Mouse (Mus musculus) kidney, embryonic 14.5 days (tissue): ENCODE data around the gene Cant1. TPM values are rescaled to one million over a fixed set of nuclear protein-coding genes. Genes with fewer than 3 reads are reported as not detected.
A peak's percentile ranks its signal among the peaks of the same experiment; 100 is the strongest.

Experiments
- ATAC-seq: fragments of 200-750 bp; cut with Nextera tagmentation; 2 replicates; pipeline ENCODE4 v1.8.0; 2017; ENCODE audit warnings: moderate number of reproducible peaks, mild to moderate bottlenecking, moderate TSS enrichment, moderate library complexity; ENCODE audit not compliant: low FRiP score, low TSS enrichment
- H3K27ac ChIP-seq: fragments of 300-500 bp; sonication (generic); 2 replicates; pipeline ENCODE4 v1.5.1; 2014; ENCODE audit warnings: low read depth, mild to moderate bottlenecking, low read length, moderate library complexity, mixed read lengths
- H3K27me3 ChIP-seq: fragments of 300-500 bp; sonication (generic); 2 replicates; pipeline ENCODE4 v1.6.1; 2014; ENCODE audit warnings: mild to moderate bottlenecking, low read length; ENCODE audit not compliant: control insufficient read depth, insufficient read depth
- H3K36me3 ChIP-seq: fragments of 300-500 bp; sonication (generic); 2 replicates; pipeline ENCODE4 v1.6.1; 2014; ENCODE audit warnings: low read length, mixed read lengths; ENCODE audit not compliant: control insufficient read depth, insufficient read depth
- H3K4me1 ChIP-seq: fragments of 300-500 bp; sonication (generic); 2 replicates; pipeline ENCODE4 v1.6.1; 2014; ENCODE audit warnings: low read length, mixed read lengths; ENCODE audit not compliant: control insufficient read depth, insufficient read depth
- H3K4me2 ChIP-seq: fragments of 300-500 bp; sonication (generic); replicated peaks from 2 replicates; pipeline ENCODE4 v1.6.1; 2014; ENCODE audit warnings: low read depth, mild to moderate bottlenecking, low read length
- H3K4me3 ChIP-seq: fragments of 300-500 bp; sonication (generic); 2 replicates; pipeline ENCODE4 v1.5.1; 2014; ENCODE audit warnings: mild to moderate bottlenecking, low read length
- H3K9ac ChIP-seq: fragments of 300-500 bp; sonication (generic); 2 replicates; pipeline ENCODE4 v1.6.1; 2014; ENCODE audit warnings: low read depth, mild to moderate bottlenecking, low read length, moderate library complexity
- H3K9me3 ChIP-seq: fragments of 300-500 bp; sonication (generic); 2 replicates; pipeline ENCODE4 v1.6.1; 2016; ENCODE audit warnings: low read length; ENCODE audit not compliant: control insufficient read depth
- WGBS: fragments of 180-500 bp; shearing (Covaris S2); extraction: QIAGEN DNeasy Blood & Tissue Kit; methylation state at CpG from one replicate; pipeline ENCODE4 v1.1.7; 2014; 5-methylcytosine and 5-hydroxymethylcytosine counted together
- polyA plus RNA-seq: library from polyadenylated mRNA; unstranded; fragments of >200 nt; fragmentation: Nextera tagmentation; extraction: Ambion mirVana; gene quantifications from 2 replicates; pipeline ENCODE4 v1.2.1, GENCODE M21; 2014

Gene Cant1
- polyA plus RNA-seq, 1 experiment from 2014 or later = 24.1 TPM

DNA sequence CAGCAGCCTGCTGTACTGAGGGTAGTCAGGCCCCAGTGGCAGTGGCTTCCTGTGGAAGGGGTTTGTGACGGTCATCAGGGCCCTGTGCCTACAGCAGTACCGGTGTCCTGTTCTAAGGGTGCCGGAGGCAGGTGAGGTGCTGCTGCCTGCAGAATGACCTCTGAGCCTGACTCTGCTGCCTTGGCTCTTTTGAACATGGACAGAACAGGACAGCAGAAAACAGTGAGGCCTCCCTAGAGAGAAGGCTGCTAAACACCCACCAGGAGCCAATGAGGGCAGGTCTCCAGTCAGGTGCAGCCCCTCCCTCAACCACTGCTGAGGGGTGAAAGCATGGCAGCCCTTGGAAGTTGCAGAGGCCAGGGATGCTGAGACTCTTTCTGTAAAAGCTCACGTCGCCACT, 12.4 kb downstream of the Cant1 start:
- no peak overlapping the region for H3K4me2 ChIP-seq
- H3K27me3 ChIP-seq = no peaks in the 10 kb centered on the region
- H3K9me3 ChIP-seq = no peaks in the 10 kb centered on the region
- H3K4me1 ChIP-seq = peaks cover 26% of the 10 kb centered on the region
- H3K4me3 ChIP-seq = no peak overlapping the region
- peak overlapping the region; percentile 2; the same call in 1 of the 2 replicates for H3K27ac ChIP-seq
- 85% methylated on average over 5 of the region's 5 CpGs for WGBS
- ATAC-seq = no peak
- peaks cover 49% of the 10 kb centered on the region for H3K36me3 ChIP-seq
- no peak overlapping the region for H3K9ac ChIP-seq

DNA sequence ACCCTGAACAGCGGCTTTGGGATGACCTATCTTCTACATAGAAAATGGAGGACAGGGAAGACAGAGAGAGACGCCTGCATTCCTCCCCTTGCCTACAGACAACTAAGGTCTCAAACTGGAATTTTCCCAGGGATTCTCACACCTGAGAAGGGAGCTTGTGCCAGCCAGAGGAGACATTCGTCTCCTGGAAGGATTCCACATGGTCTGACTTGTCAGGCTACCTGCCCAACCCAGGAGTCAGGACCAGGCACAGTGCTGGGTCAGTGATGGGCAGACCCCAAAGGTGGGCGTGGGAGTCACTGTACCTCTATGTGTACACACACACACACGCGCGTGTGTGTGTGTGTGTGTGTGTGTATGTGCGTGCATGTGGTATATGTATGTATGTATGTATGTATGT, 13.6 kb downstream of the Cant1 start:
- no peaks in the 10 kb centered on the region for H3K27me3 ChIP-seq
- no peak overlapping the region for H3K9ac ChIP-seq
- peaks cover 38% of the 10 kb centered on the region for H3K36me3 ChIP-seq

DNA sequence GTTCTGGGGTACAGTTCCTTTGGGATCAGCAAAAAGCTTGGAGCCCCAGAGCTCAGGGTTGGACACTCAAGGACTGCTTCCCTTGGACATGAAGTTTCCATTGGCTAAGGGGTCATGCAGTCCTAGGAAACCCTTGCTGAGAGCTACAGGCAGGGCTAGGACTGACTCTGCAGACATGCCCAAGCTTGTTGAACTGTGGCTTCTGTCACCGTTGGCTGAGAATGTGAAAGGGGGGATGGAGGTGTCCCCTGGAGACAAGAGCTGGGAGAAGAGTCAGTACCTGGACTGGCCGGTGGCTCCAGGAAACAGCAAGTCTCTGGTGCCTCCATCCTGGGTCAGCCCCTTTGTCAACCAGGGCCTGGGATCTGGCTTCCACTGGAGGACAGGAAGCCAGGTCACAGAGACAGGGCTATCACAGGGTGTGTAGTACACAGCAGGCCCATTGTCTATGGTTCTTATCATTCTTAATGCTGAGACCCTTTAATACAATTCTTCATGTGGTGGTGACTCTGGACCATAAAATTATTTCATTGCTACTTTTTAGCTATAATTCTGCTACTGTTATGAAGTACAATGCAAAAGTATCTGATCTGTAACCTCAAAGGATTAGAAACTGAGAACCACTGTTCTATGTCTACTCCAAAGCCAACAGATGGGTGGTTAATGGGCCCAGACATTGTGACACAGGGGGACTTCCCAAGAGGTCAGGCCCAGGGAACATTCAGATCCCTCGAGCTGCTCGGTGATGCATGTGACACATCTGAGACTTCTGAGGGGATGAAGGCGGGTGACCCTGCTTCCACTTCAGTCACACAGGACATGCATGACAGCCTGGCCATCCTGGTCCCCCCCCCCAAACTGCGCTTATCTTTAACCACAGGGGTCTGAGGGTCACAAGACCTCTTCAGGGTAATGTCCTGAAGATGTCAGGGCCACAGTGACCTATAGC, 14.7 kb downstream of the Cant1 start:
- Histone ChIP-seq H3K4me1 (peaks cover 28% of the 10 kb centered on the region), H3K4me2 (no peak overlapping the region), H3K27me3 (no peaks in the 10 kb centered on the region), H3K27ac (no peak overlapping the region), H3K36me3 (peaks cover 29% of the 10 kb centered on the region), H3K9me3 (no peaks in the 10 kb centered on the region), H3K9ac (no peak overlapping the region), H3K4me3 (no peak overlapping the region)
- peak; percentile 24; the same call in 1 of the 2 replicates for ATAC-seq
- 46% methylated on average over 6 of the region's 6 CpGs for WGBS

More for the DNA sequence above, 13.6 kb downstream of the Cant1 start:
- H3K4me2 ChIP-seq = no peak overlapping the region
- peaks cover 24% of the 10 kb centered on the region for H3K4me1 ChIP-seq
- no peak for ATAC-seq
- H3K27ac ChIP-seq = no peak overlapping the region
- 90% methylated on average over 8 of the region's 8 CpGs for WGBS
- H3K9me3 ChIP-seq = no peaks in the 10 kb centered on the region
- no peak overlapping the region for H3K4me3 ChIP-seq

DNA sequence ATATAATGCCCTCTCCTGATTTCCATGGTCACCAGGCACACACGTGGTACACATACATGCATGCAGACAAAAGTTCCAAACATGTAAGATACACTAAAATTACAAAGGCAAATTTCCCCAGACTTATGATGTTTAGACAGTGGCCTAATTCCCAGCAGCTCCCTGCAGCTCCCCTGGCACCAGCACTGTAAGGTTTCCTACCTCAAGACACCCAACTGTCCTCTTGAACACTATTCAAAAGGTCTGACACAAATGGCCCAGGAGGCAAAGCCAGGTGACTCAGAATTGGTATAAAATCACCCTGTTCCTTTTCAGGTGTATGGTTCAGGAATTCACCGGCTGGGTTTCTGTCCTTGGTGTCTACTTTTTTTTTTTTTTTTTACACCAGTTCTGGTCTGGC, 15.7 kb downstream of the Cant1 start:
- ATAC-seq = no peak
- 87% methylated on average over 2 of the region's 2 CpGs for WGBS
- H3K4me2 ChIP-seq = no peak overlapping the region
- no peak overlapping the region for H3K9ac ChIP-seq
- no peak overlapping the region for H3K27ac ChIP-seq
- H3K4me1 ChIP-seq = peaks cover 28% of the 10 kb centered on the region
- peaks cover 21% of the 10 kb centered on the region for H3K36me3 ChIP-seq
- H3K4me3 ChIP-seq = no peak overlapping the region
- no peaks in the 10 kb centered on the region for H3K27me3 ChIP-seq
- no peaks in the 10 kb centered on the region for H3K9me3 ChIP-seq

DNA sequence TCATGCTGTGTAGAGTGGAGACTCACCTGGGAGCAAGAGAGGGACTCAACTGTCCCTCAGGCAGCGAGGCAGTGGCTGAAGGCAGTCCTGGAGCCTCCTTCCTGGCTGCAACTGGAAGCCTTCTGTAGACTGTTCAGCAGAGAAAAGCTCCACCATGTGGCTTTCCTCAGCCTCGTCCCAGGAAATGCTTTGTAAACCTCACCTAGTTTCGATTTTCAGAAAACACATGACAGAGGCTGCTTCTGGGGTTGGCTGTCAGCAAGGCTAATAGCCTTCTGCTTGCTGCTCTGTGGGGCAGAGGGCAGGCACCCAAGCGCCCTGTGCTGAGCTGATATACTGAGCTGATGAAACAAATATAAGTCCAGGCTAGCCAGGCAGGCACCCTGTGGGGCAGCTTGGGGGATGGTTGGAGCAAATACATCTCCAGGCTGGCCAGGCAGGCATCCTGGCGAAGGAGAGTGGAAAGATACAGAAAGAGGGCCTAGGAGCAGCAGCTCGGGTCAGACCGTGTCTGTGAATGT, 17.1 kb downstream of the Cant1 start, which contains the start of gene Lgals3bp:
Gene Lgals3bp, minus strand, starts transcription at position 333 of the 521 bp plus-strand sequence.
- H3K4me1 ChIP-seq = peaks cover 28% of the 10 kb centered on the region
- 26% methylated on average over 7 of the region's 7 CpGs for WGBS
- H3K9ac ChIP-seq = no peak within 1 kb of the TSS
- H3K4me2 ChIP-seq = peak within 1 kb of the TSS; percentile 19; the same call in 1 of the 2 replicates
- no peaks in the 10 kb centered on the region for H3K9me3 ChIP-seq
- peak; percentile 47; the same call in 1 of the 2 replicates for ATAC-seq
- no peaks in the 10 kb centered on the region for H3K27me3 ChIP-seq
- peak within 1 kb of the TSS; percentile 77 for H3K27ac ChIP-seq
- peaks cover 12% of the 10 kb centered on the region for H3K36me3 ChIP-seq
- no peak within 1 kb of the TSS for H3K4me3 ChIP-seq

DNA sequence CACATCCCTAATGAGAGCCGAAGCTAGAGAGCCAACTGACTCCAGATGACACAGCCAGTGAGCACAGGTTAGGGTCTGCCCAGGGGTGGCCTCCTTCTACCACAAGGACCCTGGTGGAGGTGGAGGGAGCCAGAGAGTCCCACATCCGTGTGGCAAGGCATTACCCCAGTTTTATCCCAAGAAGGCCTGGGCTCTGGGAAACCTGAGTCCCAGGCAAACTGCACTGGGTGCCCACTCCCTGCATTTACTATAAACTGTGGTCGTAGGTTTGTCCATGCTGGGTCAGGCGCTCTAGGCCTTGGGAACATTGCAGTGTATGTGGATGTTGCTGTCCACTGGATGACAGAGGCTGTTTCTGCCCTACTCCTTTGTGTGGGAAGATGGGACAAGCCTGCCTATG, 17.7 kb downstream of the Cant1 start:
- Histone ChIP-seq H3K4me1 (peaks cover 28% of the 10 kb centered on the region), H3K27ac (peak overlapping the region; percentile 77), H3K4me3 (no peak overlapping the region), H3K4me2 (peak overlapping the region; percentile 19; the same call in 1 of the 2 replicates), H3K9me3 (no peaks in the 10 kb centered on the region), H3K9ac (no peak overlapping the region), H3K36me3 (peaks cover 6% of the 10 kb centered on the region; the same call in 1 of the 2 replicates), H3K27me3 (no peaks in the 10 kb centered on the region)
- 73% methylated on average over 4 of the region's 4 CpGs for WGBS
- ATAC-seq = no peak

DNA sequence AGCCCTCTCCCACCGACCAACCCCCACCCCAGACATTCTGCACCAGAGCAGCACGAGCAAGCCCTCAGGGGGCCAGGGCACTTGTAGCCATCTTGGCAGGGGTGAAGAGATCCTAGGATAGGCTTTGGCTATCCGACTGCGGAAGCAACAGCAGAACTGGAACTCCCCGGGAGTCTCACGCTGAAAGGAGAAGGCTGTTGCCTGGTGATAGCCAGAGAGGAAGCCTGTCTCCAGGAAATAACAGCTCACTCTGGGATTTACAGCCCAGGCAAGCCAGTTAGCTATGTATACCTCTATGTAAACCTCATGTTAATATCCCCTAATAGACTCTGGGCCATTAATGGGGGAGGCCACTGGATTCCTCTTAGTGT, 18.3 kb downstream of the Cant1 start:
- 16% methylated on average over 6 of the region's 6 CpGs for WGBS
- H3K4me1 ChIP-seq = peaks cover 28% of the 10 kb centered on the region
- peak overlapping the region; percentile 77; the same call in 1 of the 2 replicates for H3K27ac ChIP-seq
- H3K4me3 ChIP-seq = no peak overlapping the region
- H3K27me3 ChIP-seq = no peaks in the 10 kb centered on the region
- no peaks in the 10 kb centered on the region; the same call in 1 of the 2 replicates for H3K9me3 ChIP-seq
- H3K9ac ChIP-seq = no peak overlapping the region
- peak; percentile 8; the same call in 1 of the 2 replicates for ATAC-seq
- no peaks in the 10 kb centered on the region; the same call in 1 of the 2 replicates for H3K36me3 ChIP-seq
- 0 out of 2 replicates have a peak overlapping the region, but pooled peaks have one; percentile 19 for H3K4me2 ChIP-seq

DNA sequence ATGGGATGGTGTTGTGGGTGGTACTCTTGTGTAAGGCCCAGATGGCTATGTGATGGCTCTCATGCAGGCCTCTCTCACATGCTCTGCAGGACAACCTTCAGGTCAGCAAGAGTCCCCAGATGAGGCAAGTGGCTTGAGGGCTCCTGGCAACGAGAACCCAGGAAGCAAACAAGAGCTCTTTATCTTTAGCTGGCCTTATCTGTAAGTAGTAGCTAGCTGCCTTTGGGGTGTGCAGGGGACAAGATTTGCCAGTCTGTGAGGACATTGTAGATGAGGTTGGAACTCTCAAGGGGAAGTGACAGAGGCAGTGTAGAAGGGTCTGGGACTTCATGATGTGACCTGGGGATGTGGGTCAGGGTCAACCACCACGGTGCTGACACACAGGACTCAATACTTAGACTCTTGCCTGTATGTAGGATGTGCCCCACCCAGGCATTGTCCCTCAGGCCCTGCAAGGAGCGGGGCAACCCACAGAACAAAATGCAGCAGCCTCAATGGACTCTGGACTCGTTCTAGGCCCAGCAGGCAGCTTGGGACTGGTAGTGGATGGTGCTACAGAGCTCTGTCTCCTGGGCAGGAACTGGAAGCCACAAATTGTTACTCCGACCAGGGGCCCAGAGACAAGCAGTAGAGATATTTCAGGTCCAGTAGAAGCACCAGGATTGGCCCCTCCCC, 18.9 kb downstream of the Cant1 start:
- H3K27me3 ChIP-seq = no peaks in the 10 kb centered on the region
- H3K4me1 ChIP-seq = peaks cover 28% of the 10 kb centered on the region
- no peak overlapping the region for H3K4me3 ChIP-seq
- no peak overlapping the region for H3K9ac ChIP-seq
- H3K36me3 ChIP-seq = no peaks in the 10 kb centered on the region
- H3K9me3 ChIP-seq = no peaks in the 10 kb centered on the region; the same call in 1 of the 2 replicates
- 78% methylated on average over 5 of the region's 5 CpGs for WGBS
- H3K4me2 ChIP-seq = 0 out of 2 replicates have a peak overlapping the region, but pooled peaks have one; percentile 2
- H3K27ac ChIP-seq = peak overlapping the region; percentile 77; the same call in 1 of the 2 replicates
- no peak for ATAC-seq
